Mouse (Mus musculus) myocyte (in vitro differentiated cells): ENCODE results near the gene Mettl15.

Source experiments
- MYOD1 ChIP-seq, 3 experiments: IDR thresholded peaks; one replicate each; pipeline ENCODE4 v1.6.1; 2011; ENCODE audit warnings: control low read depth in 2 of 3, low read depth in 2 of 3, mild to moderate bottlenecking in 2 of 3, moderate library complexity in 1 of 3; ENCODE audit not compliant: insufficient read length in 2 of 3, control insufficient read depth in 1 of 3
- POLR2A ChIP-seq: IDR thresholded peaks from one replicate; pipeline ENCODE4 v1.6.1; 2011; ENCODE audit warnings: low read depth, mild to moderate bottlenecking, control low read depth, moderate library complexity; ENCODE audit not compliant: insufficient read length
- SRF ChIP-seq: IDR thresholded peaks from one replicate; pipeline ENCODE4 v1.6.1; 2011; ENCODE audit warnings: low read depth; ENCODE audit not compliant: control insufficient read depth, insufficient read length
- USF1 ChIP-seq: IDR thresholded peaks from one replicate; pipeline ENCODE4 v1.6.1; 2011; ENCODE audit warnings: low read depth, mild to moderate bottlenecking, control low read depth, moderate library complexity

- TF ChIP-seq POLR2A = no peak
- no peak for TF ChIP-seq USF1
- TF ChIP-seq MYOD1 (IDR thresholded peaks at IDR 0.05; ENCODE audit: control insufficient read depth in 1 of 3, insufficient read length in 2 of 3, low read depth in 2 of 3) = no peak
- TF ChIP-seq SRF = no peak
Observed at GRCm38 (mm10) chr2:109298160-109298559, 17.6 kb upstream of the Mettl15 start.
